Mouse (Mus musculus) spleen, adult 2 months (tissue): ENCODE measurements at regions not wholly inside any gene's neighbourhood (a gene's known extent, or its start where the extent isn't known, plus 50 kb on each side); places are given as distances from the start of the nearest gene placed in this dataset.

Source experiments
- DNase-seq, 2 experiments: peaks; one replicate each; pipeline versions ENCODE4 v3.0.0 to v3.0.0-alpha.2; 2012 to 2021; ENCODE audit warnings: low spot score in 2 of 2, low read depth in 1 of 2
- H3K27ac ChIP-seq: fragments of 200-500 bp; 2 replicates; pipeline ENCODE4 v1.5.1; 2012; ENCODE audit warnings: low read length, inconsistent platforms; ENCODE audit not compliant: insufficient read depth
- H3K27me3 ChIP-seq: fragments of 200-500 bp; 2 replicates; pipeline ENCODE4 v1.6.1; 2012; ENCODE audit warnings: mild to moderate bottlenecking, moderate library complexity, low read length, inconsistent platforms; ENCODE audit not compliant: control insufficient read depth, insufficient read depth
- H3K36me3 ChIP-seq: fragments of 200-500 bp; 2 replicates; pipeline ENCODE4 v1.6.1; 2012; ENCODE audit warnings: mild to moderate bottlenecking, low read length, inconsistent platforms; ENCODE audit not compliant: control insufficient read depth, insufficient read depth
- H3K4me1 ChIP-seq: fragments of 200-500 bp; 2 replicates; pipeline ENCODE4 v1.6.1; 2011; ENCODE audit warnings: inconsistent platforms; ENCODE audit not compliant: control insufficient read depth, insufficient read depth, insufficient read length
- H3K4me3 ChIP-seq: fragments of 200-500 bp; 2 replicates; pipeline ENCODE4 v1.5.1; 2011; ENCODE audit warnings: mild to moderate bottlenecking, inconsistent platforms; ENCODE audit not compliant: insufficient read depth, insufficient read length; ENCODE audit errors: extremely low read depth
- CTCF ChIP-seq: fragments of 200-500 bp; IDR thresholded peaks from 2 replicates; pipeline ENCODE4 v1.5.1; 2011; ENCODE audit warnings: mild to moderate bottlenecking, inconsistent platforms; ENCODE audit not compliant: insufficient read depth, insufficient read length, insufficient replicate concordance; ENCODE audit errors: extremely low read depth
- POLR2A ChIP-seq: fragments of 200-500 bp; IDR thresholded peaks from 2 replicates; pipeline ENCODE4 v1.6.1; 2011; ENCODE audit warnings: low read depth, low read length, inconsistent platforms
- WGBS: fragments of 180-500 bp; shearing (Covaris S2); methylation state at CpG from one replicate; pipeline ENCODE4 v1.1.7; 2018; 5-methylcytosine and 5-hydroxymethylcytosine counted together

DNA sequence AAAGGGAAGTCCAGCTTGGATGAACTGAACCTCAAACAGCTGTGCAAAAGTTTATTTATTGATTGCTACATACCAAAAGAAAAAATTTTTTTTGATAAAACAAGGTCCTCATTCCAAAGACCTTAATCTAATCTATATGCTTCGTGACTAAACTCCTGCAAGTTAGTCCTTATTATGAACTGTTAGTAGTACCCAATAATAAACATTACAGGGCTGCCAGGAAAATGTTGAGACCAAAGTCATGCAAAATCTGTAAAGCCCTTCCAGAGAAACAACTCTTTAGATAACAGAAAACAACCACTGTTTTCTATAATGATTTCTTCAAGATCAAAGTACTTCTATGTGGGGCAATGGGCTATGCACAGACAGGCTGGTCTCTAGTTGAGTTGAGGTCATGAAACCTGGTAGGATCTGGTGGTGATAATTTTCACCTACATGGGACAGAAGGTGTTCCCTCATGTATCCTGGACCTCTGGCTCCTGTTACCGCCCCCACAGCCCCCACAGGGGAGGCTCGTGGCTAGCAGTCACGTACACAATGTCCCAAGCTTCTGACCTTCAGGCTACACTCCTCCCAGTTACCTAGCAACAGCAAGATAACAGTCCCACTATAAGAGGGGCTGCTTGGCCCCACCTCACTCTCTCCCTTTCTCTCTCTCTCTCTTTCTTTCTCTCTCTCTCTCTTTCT lies 76.4 kb upstream of the Cep85l start:
- 83% methylated on average over 4 of the region's 4 CpGs for WGBS
- Histone ChIP-seq H3K27ac (no peak overlapping the region), H3K4me3 (no peak overlapping the region), H3K36me3 (no peaks in the 10 kb centered on the region), H3K27me3 (no peaks in the 10 kb centered on the region), H3K4me1 (no peaks in the 10 kb centered on the region)
- no peak for DNase-seq
- TF ChIP-seq CTCF (no peak), POLR2A (no peak)

DNA sequence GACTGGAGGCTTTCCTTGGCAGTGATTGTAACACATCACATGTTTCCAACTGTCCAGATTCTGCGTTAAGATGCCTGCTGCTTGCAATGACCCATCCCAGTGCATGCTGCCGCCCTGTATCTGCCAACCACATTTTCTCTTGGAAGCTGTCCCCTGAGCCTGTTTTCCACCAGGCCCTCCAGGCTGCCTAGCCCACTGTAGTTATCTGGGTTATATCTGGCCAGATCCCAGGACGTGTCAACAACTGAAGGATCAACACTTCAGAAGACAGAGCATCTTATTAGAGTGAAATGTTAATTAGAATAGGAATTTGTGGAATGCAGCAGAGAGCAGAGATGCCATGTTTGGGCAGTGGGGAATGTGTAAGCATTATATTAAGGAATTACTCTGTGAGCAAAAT lies 65.0 kb upstream of the Cep85l start:
- no peaks in the 10 kb centered on the region for H3K36me3 ChIP-seq
- no peak for DNase-seq
- no peak for TF ChIP-seq POLR2A
- no peak for TF ChIP-seq CTCF
- H3K4me3 ChIP-seq, result no peak overlapping the region
- 88% methylated on average over 3 of the region's 3 CpGs for WGBS
- H3K27me3 ChIP-seq, result no peaks in the 10 kb centered on the region
- no peaks in the 10 kb centered on the region for H3K4me1 ChIP-seq
- no peak overlapping the region for H3K27ac ChIP-seq

DNA sequence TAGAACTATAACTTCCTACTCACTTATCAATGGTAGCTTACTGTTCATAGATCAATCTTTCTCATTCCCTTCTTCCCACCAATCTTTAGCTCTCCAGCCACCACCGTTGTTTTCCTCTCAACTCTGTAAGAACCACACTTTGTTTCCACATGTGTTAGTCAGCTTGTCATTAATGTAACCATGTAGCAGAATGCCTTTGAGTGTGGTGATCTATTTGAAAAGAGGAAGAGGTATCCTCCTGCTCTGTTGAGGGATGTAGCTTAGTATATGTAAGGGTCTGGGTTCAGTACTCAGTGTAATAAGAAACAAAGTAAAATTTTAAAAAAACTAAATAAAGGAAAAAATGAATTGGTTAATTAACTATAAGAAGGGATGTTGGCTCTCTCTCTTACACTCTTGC lies 63.7 kb upstream of the Cep85l start:
- WGBS, result 78% methylated on average over 1 of the region's 1 CpGs
- no peaks in the 10 kb centered on the region for H3K4me1 ChIP-seq
- DNase-seq, result no peak

DNA sequence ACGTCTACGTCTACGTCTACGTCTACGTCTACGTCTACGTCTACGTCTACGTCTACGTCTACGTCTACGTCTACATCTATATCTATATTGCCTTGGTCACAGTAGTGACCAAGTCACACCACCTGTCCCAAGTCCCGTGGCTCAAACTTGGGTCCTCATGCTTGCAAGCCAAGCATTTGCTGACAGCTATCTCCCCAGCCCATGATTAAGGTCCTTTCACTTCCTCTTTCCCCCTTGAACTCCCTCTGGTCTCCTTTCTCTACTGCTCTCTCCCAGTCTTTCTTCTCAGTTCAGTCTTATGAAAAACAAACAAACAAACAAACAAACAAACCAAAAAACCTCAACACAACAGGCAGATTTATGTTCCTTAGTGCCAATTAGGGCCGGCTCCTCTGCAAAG lies 63.2 kb upstream of the Cep85l start:
- Histone ChIP-seq H3K36me3 (no peaks in the 10 kb centered on the region), H3K27ac (no peak overlapping the region), H3K4me1 (no peaks in the 10 kb centered on the region), H3K27me3 (no peaks in the 10 kb centered on the region), H3K4me3 (no peak overlapping the region)
- TF ChIP-seq CTCF (no peak), POLR2A (no peak)
- DNase-seq, result no peak
- 89% methylated on average over 14 of the region's 14 CpGs for WGBS

More for the DNA sequence above, 63.7 kb upstream of the Cep85l start:
- Histone ChIP-seq H3K4me3 (no peak overlapping the region), H3K27me3 (no peaks in the 10 kb centered on the region), H3K36me3 (no peaks in the 10 kb centered on the region), H3K27ac (no peak overlapping the region)
- TF ChIP-seq POLR2A, result no peak
- TF ChIP-seq CTCF, result no peak

DNA sequence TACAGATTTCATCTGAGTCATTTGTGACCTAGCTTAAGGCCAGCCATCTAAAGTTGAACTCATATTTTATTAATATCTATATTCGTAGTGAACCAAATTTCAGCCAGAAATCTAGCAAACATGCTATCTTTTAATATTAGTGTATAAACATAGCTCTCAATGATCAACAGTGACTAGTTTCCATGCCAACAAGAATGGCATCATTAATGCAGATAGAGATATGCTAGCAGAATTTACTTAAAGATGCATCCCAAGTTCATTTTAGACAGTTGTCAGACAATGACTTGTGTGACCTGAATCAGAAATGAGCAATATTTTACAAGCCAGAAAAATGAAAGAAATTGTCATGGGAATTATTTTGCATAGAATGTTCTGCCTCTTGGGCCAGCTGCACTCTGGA lies 60.5 kb upstream of the Cep85l start:
- Histone ChIP-seq H3K4me1 (peaks cover 4% of the 10 kb centered on the region; the same call in 1 of the 2 replicates), H3K4me3 (no peak overlapping the region), H3K27ac (no peak overlapping the region), H3K27me3 (no peaks in the 10 kb centered on the region), H3K36me3 (no peaks in the 10 kb centered on the region)
- no peak for DNase-seq
- TF ChIP-seq CTCF, result no peak
- TF ChIP-seq POLR2A, result no peak
- WGBS, result 92% methylated on average over 1 of the region's 1 CpGs

DNA sequence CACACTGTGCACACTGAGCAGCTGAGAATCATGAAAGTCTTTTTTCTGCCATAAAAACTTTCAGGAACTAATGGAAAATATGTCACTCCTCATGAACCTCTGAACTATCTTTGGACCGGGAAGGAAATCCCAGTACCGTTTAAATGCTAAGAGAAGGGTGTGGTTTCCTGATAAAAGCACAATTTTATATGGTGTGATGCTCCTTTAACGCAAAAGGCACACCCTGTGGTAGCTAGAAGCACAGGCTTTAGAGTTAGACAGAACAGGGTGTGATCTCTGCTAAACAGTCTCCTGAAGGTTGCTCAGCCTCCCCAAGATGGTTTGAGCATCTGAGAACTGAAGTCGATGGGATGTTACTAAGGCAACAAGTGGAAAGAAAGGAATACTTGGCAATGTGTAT lies 58.6 kb upstream of the Cep85l start:
- H3K4me3 ChIP-seq, result no peak overlapping the region
- H3K27me3 ChIP-seq, result no peaks in the 10 kb centered on the region
- TF ChIP-seq CTCF (no peak), POLR2A (no peak)
- no peak overlapping the region for H3K27ac ChIP-seq
- no peak for DNase-seq
- WGBS, result 37% methylated on average over 4 of the region's 4 CpGs
- peaks cover 6% of the 10 kb centered on the region; the same call in 1 of the 2 replicates for H3K4me1 ChIP-seq
- H3K36me3 ChIP-seq, result no peaks in the 10 kb centered on the region

- DNase-seq, result no peak
- Histone ChIP-seq H3K4me3 (no peak overlapping the region), H3K4me1 (peaks cover 6% of the 10 kb centered on the region; the same call in 1 of the 2 replicates), H3K27ac (no peak overlapping the region), H3K27me3 (no peaks in the 10 kb centered on the region), H3K36me3 (no peaks in the 10 kb centered on the region)
- WGBS, result 57% methylated on average over 4 of the region's 4 CpGs
- TF ChIP-seq CTCF, result no peak
- no peak for TF ChIP-seq POLR2A
Measured at GRCm38 (mm10) chr10:53437724-53438123, 58.0 kb upstream of the Cep85l start.
